Mouse (Mus musculus) CD8-positive naive resting alpha-beta T cell, adult 2 months (primary cell): ENCODE results near the gene Tuba1a.
A peak's percentile ranks its signal among the peaks of the same experiment; 100 is the strongest.
"Not testable (repeated sequence)": the region's sequence is repeated elsewhere in the genome, so short reads cannot be mapped to it uniquely, and the experiment has no call there.

Experiments used
- DNase-seq, 2 experiments: peaks; one replicate each; pipeline ENCODE4 v3.0.0; 2022; ENCODE audit warnings: low read depth in 2 of 2, low spot score in 2 of 2

Tuba1a gene

GRCm38 (mm10) chr15:98985982-98986715, 32.6 kb upstream of the Tuba1a start:
- no peak for DNase-seq

DNA sequence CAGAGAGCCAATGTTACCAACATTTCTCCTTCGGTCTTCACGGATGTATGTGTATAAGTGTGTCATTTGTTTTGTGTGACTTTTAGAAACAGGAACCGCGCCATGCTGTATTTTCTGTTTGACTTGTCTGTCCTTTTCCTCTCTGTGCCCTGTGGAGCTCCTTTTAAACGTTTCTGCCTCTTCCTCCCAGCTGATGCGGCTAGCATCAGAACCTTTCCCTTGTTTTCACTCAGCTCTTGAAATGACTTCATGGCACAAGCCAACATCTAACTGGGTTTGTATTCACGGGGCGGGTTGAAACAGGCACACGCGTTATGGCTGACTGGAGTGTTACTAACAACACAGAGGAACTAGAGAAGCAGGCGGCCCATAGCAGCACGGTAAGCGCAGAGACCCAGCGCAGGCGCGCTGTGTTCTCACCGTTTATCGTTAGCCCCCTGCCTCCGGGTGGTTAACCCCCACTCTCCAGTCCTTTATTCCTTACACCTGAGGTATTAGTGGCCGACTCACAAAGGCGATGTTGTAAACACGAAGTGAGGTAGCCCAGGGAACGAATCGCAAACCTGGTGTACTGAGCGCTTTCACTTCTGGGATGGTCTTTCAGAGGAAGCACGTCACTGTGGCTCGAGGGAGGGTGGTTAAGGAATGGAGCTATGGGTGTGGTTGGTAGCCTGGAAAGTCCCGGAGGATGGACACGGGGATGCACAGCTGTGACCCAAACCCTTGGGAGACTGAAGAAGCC, 31.9 kb upstream of the Tuba1a start:
- DNase-seq = peak; percentile 66 to 69

GRCm38 (mm10) chr15:98984681-98985080, 31.2 kb upstream of the Tuba1a start:
- DNase-seq = no peak

GRCm38 (mm10) chr15:98983431-98984081, 30.1 kb upstream of the Tuba1a start:
- DNase-seq = no peak

- DNase-seq = no peak
These were observed 28.6 kb upstream of the Tuba1a start for GRCm38 (mm10) chr15:98982100-98982499.

DNA sequence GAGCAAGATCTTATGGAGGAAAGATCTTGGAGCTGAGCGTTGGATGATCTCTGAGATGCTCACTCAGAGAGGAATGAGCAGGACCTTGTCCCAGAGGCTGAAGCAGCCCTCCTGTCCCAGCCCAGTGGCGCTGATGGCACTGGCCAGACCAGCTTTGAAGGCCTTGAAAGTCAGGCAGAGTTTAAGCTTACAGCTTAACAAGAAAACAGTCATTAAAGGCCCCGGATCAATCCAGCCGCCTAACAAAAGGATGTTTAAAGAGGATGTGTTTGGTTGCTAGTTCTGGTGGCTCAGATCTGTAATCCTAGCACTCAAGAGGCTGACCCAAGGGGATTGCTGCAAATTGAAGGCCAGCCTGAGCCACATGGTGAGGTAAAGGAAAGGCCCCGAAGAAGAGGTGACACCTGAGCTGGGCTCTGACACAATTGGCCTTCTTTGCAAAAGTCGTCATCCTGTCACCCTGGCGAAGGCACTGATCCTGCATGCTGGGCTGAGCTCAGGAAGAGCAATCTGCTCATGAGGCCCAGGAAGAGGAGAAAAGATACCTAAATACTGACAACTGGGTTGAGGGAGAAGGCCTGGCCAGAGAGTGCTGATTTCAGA, 26.6 kb upstream of the Tuba1a start:
- DNase-seq = no peak

- DNase-seq = no peak
These were observed 25.1 kb upstream of the Tuba1a start for GRCm38 (mm10) chr15:98978409-98979172.

DNA sequence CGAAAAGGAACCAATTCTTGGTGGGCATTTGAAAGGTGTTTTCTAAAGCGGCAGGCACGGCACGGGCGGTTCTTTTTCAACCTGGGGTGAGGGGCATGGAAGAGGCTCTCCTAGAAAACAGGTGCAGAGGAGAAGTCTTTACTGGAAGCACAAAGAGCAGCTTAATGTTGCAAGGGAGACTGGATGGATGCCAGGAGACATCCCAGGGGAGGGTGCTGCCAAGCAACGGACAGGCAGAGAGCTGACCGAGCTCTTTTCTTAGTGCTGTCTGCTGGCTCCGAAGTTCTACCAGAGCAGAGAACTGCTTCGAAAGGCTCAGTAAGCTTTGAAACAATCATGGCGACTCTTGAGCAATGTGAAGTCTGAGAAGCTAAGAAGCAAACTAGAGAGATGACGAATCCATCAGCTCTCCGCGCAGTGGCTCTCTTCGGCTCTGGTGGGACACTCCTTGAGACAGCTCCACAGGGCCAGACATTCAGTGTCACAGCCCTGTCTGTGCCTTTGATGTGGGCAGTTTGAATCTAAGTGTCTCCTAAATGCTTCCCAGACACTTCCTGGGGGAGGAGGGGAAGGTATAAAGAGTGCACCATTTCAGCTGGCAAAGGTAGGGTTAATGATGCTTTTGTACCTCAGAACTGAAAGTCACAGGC, 24.4 kb upstream of the Tuba1a start:
- DNase-seq = no peak

DNA sequence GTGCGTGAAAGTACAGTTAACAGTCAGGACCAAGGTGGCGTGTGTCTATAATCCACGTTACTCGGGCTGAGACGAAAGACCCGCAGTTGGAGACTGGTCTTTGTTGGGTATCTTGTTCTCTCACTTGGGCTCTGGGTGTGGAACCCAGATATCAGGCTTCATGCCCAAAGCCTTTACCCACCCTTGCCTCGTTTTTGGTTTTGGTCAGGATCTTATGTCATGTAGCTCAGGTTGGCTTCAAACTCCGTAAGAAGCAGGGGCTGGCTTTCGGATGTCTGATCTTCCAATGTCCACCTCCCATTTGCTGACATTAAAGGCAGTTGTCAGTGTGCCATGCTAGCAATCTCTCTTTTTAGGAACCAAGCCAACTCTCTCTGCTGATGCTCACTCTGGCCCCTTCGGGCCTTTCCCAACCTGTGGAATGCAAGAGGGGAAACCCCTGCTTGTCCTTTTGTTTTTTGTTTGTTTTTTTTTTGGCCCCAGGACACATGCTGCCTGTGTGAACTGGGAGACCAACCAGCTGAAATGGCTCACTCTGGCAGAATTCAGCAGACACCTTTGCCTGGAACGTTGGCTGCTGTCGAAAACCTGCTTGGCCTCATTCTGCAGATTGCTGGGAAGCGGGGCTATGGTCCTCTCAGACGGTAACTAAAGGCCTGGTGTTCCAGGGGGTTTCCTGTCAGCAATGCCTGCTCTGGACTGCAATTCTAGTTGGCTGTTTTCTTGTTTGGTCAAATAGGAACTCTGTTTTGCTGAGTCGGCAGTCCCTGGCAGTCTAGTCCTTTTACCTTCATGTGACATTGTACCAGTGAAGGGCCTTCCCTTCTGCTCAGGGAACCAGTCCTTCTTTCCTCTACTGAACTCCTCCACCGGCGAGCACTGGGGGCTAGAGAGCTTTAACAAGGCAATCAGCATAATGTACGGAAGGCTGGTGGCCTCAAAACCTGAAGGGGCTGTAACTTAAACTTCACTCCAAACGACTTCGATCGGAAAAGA, 23.6 kb upstream of the Tuba1a start:
- no peak for DNase-seq

DNA sequence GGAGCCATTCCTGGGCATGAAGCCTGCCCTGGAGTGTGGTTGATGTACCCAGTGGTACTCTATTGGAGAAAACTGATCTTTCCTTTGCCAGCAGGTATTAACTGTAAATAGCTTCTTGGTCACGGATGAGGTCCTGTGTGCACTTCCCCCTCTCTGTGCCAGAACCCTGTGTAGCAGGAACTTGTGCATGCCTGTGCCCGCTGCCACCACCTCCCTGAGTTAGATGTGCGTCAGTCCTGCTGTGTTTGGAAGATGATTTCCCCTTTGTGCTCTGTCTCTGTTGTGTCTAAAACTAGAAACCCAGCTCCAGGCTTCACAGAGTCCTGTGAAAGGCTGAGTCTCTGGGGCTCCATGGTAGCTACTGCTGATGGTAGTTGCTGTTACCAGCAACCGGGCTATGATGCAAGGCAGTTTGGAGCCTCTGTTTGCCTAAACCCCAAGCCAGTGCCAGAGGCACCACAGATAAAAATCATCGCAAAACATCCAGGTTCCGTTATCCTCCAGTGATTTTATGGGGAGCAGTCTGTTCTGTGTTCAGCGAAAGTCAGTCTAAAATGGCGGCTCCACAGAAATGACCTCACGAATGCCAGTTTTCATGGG, 19.6 kb upstream of the Tuba1a start:
- DNase-seq = no peak

DNA sequence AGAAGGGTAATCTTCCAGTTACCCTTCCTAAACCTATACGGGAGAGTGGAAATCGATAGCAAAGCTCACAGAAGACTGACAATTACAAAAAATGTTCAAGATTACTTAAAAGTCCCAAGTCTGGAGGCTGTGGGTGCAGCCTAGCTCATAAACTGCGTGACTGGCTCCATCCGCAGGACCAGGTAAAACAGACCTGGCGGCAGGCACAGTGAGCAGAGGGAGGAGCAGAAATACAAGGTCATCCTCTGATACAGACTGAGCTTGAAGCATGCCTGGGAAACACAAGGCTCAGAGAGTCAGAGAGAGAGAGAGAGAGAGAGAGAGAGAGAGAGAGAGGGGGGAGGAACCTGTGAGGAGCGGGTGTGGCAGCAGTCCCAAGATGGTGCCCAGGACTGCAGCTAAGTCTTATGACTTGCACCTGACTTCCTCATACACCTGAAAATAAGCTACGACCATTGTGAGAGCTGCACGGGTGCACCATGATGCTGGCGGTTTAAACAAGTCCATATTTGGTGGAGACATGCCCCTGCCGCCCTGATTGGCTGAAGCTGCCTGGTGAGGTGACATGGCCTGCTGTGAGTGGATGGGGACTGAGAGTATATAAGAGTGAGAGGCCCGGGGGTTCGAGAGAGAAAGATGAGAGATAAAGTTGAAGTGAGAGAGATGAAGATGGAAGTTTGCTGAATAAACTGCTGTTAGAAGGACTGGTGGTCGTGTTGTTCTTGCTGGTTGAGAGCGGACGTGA, 18.2 kb upstream of the Tuba1a start:
- not testable (repeated sequence) for DNase-seq

DNA sequence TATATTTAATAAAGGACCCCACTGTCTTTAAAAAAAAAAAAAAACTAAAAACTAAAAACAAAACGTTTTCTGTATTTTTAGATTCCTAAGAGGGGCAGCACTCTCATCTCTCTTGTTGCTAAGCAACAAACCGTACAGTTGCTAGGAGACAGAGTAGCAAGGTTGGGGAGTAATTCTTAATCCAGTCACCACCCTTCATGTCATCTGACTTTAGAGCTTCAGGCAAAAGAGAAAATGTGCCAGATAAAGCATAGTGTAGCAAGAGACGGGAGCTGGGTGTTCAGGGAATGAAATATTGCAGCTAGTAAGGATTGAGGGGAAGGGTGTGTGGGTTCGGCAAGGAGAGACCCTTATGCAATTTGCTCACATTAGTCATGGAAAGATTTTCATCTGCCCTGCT, 17.6 kb upstream of the Tuba1a start:
- DNase-seq = no peak

GRCm38 (mm10) chr15:98969372-98970101, 16.0 kb upstream of the Tuba1a start:
- no peak for DNase-seq

DNA sequence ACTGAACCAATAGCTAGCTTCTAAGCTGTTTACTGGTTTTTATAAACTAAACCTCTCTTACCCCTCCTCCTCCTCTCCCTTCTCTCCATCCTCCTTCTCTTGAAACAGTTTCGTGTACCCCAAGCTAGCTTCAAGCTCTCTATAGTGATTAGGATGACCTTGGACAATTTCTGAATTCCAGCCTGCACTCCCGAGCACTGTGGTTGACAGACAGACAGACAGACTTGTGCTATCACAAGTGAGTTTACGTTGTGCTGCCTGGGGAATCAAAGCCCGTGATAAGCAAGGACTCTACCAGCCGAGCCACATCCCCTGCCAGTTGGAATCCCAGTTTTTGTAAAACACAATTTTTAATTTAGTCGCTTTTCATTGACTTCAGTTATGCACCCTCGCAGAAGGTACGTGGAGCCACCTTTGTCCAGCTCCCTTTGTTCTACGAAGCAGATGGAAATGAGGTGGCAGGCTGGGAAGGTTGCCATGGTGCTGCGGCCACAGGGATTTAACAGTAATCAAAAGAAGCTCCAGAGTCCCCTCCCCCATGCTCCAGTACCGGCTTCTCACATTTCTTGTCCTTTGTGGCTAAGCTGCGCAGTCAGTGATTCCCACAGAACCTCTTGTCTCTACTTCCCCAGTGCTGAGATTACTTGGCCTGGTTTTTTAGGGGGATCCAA, 15.3 kb upstream of the Tuba1a start:
- DNase-seq = no peak

DNA sequence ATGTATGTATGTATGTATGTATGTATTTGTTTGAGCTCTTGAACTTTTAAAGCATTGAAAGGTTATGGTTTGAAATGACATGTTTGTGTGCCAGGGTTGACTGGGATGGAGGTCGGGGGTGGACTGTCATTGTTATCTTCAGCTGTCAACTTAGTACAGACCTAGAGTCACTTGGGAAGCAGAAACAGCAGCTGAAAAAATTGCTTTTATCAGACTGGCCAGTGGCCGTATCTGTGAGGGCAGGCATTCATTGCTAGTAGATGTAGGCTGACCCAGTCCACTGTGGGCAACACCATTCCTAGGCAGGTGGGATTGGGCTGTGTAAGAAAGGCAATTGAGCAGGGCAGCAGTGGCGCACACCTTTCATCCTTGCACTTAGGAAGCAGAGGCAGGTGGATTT, 6.0 kb upstream of the Tuba1a start:
- no peak for DNase-seq

DNA sequence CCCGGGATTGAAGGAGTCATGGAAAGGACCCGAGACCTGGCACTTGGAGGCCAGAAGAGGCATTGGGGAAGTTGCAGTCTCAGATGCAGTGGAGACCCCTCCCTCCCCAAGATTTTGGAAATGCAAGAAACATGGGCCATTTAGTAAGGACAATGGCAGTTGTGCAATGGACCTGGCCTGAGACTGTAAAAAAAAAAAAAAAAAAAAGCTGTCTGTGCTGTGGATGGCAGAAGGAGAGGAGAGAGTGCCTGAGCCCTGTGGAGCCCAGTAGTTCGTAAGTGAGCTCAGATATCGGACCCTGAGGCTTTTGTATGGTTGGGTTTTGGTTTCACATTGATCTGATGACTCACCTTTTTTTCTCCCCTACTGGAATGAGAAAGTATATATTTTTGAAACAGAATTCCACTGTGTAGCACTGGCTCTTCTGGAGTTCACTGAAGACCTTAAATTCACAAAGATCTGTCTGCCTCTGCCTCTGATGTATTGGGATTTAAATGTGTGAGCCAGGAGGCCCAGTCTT, 5.5 kb upstream of the Tuba1a start:
- DNase-seq = no peak

DNA sequence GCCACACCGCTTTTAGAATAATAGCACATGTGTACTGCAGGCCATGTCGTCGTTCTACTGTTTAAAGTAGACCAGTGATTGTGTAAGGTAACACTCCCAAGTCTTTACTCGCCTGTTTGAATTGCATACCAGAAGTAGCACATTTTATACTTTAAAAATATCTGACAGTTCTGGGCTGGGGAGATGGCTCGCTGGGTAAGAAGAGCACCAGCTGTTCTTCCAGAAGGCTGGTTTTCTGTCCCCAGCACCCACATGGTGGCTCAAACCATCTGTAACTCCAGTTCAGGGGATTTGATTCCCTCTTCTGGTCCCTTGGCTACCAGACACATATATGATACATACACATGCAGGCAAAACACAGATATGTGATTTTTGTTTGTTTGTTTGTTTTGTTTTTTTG, 4.0 kb upstream of the Tuba1a start:
- no peak for DNase-seq
